Mouse (Mus musculus) erythroblast, embryonic 14.5 days (primary cell): ENCODE results near the gene Igll1.

Experiments
- GATA1 ChIP-seq: IDR thresholded peaks from 2 replicates; pipeline ENCODE4 v1.6.1; 2012; ENCODE audit warnings: low read length, inconsistent platforms, mixed read lengths
- TAL1 ChIP-seq: IDR thresholded peaks from 3 replicates; pipeline ENCODE4 v1.6.1; 2012; ENCODE audit warnings: low read length, inconsistent platforms, mixed read lengths

DNA sequence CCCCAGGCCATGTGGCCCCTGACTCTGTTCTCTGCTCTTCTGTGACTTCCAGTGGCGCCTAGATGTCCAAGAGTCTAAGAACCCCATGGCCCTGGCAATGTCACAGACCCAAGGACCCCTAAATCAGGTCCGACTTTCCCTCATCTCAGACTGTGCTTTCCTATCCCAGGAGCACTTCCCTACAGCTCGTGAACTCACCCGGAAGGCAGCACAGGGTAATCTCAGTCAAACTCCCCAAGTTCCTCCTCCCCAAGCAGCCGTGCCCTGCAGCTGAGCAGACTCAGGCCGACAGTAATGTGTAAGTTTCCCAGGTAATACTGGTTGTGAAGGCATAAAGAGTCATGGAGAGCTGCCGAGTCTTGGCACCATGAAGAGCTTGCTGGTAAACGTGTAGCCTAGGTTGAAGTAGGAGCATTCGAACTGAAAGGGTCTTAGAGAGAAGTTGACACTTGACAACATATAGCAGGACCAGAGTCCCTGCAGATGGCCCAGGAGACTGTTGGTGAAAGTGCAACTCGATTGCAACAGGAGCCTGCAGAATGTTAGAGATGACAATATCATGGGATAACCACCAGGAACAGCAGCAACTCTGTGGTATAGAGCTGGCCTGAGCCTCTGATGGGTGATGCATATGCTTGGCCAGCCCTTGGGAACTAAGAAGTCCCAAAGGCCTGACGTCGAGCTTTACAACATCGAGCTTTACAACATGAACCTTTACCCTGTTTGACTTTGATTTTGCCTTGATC lies 6.9 kb downstream of the Igll1 start:
- TF ChIP-seq GATA1 = no peak
- no peak for TF ChIP-seq TAL1
